Mouse (Mus musculus): ENCODE measurements at regions not wholly inside any gene's neighbourhood (a gene's known extent, or its start where the extent isn't known, plus 50 kb on each side); places are given as distances from the start of the nearest gene placed in this dataset.

GRCm38 (mm10) chr1:151080510-151080980 lies 87.3 kb upstream of the Hmcn1 start:
- Histone ChIP-seq H3K4me1 (ENCODE audit: control insufficient read depth, insufficient read depth, low read length) (peaks cover 15% of the 10 kb centered on the region), H3K27me3 (replicated peaks; ENCODE audit: control insufficient read depth, insufficient read depth, low read length) (no peaks in the 10 kb centered on the region), H3K4me3 (ENCODE audit: insufficient read depth, low read depth, low read length) (no peak overlapping the region), H3K36me3 (ENCODE audit: control insufficient read depth, insufficient read depth, low read length) (no peaks in the 10 kb centered on the region), H3K27ac (ENCODE audit: insufficient read depth, low read depth, low read length) (peak overlapping the region; percentile 74)
- no peak for TF ChIP-seq CTCF (conservative IDR thresholded peaks at IDR 0.05; ENCODE audit: insufficient read depth, insufficient read length, low read depth, low read length)
- no peak for TF ChIP-seq POLR2A (IDR thresholded peaks at IDR 0.05; ENCODE audit: low read depth, low read length)
- 21% methylated on average over 9 of the region's 9 CpGs for WGBS
- peak; percentile 77 for DNase-seq

DNA sequence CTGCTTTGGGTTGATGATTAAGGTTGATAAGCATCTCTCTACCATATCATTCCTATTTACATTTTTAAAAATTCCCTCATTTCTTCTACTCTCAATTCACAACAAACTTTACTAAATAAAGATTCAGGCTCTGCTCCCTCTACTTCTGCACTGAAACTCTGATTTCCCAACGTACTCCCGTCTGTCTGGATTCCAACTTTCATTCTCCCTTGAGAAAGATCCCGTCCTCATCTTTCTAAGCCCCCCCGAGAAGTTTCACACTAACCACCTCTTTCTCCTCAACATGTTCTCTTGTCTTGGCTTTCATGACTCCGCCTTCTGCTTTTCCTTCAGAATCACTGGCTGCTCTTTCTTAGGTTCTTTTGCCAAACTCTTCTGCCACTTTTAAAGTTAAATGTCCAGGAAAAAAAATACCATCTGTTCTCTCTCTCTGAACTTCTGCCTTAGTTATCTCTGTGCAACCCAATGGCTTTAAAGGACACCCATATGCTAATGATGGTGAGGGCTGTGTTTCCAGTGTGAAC lies 89.3 kb upstream of the Hmcn1 start:
- no peak for DNase-seq
- no peak for TF ChIP-seq POLR2A (IDR thresholded peaks at IDR 0.05; ENCODE audit: low read depth, low read length)
- no peak for TF ChIP-seq CTCF (conservative IDR thresholded peaks at IDR 0.05; ENCODE audit: insufficient read depth, insufficient read length, low read depth, low read length)
- Histone ChIP-seq H3K4me3 (ENCODE audit: insufficient read depth, low read depth, low read length) (no peak overlapping the region), H3K27me3 (replicated peaks; ENCODE audit: control insufficient read depth, insufficient read depth, low read length) (no peaks in the 10 kb centered on the region), H3K36me3 (ENCODE audit: control insufficient read depth, insufficient read depth, low read length) (no peaks in the 10 kb centered on the region), H3K27ac (ENCODE audit: insufficient read depth, low read depth, low read length) (no peak overlapping the region), H3K4me1 (ENCODE audit: control insufficient read depth, insufficient read depth, low read length) (peaks cover 18% of the 10 kb centered on the region)
- WGBS, result 90% methylated on average over 5 of the region's 5 CpGs

GRCm38 (mm10) chr1:151083806-151084205 lies 90.6 kb upstream of the Hmcn1 start:
- 76% methylated on average over 2 of the region's 2 CpGs for WGBS
- Histone ChIP-seq H3K27ac (ENCODE audit: insufficient read depth, low read depth, low read length) (no peak overlapping the region), H3K4me3 (ENCODE audit: insufficient read depth, low read depth, low read length) (no peak overlapping the region), H3K4me1 (ENCODE audit: control insufficient read depth, insufficient read depth, low read length) (peaks cover 18% of the 10 kb centered on the region), H3K27me3 (replicated peaks; ENCODE audit: control insufficient read depth, insufficient read depth, low read length) (no peaks in the 10 kb centered on the region), H3K36me3 (ENCODE audit: control insufficient read depth, insufficient read depth, low read length) (no peaks in the 10 kb centered on the region)
- no peak for TF ChIP-seq POLR2A (IDR thresholded peaks at IDR 0.05; ENCODE audit: low read depth, low read length)
- no peak for TF ChIP-seq CTCF (conservative IDR thresholded peaks at IDR 0.05; ENCODE audit: insufficient read depth, insufficient read length, low read depth, low read length)
- no peak for DNase-seq

- WGBS, result 72% methylated on average over 22 of the region's 22 CpGs
- peaks cover 6% of the 10 kb centered on the region; the same call in 1 of the 2 replicates for H3K4me1 ChIP-seq (ENCODE audit: control insufficient read depth, insufficient read depth, low read length)
- no peak overlapping the region for H3K27ac ChIP-seq (ENCODE audit: insufficient read depth, low read depth, low read length)
- no peaks in the 10 kb centered on the region for H3K27me3 ChIP-seq (replicated peaks; ENCODE audit: control insufficient read depth, insufficient read depth, low read length)
- no peak for TF ChIP-seq POLR2A (IDR thresholded peaks at IDR 0.05; ENCODE audit: low read depth, low read length)
- TF ChIP-seq CTCF (conservative IDR thresholded peaks at IDR 0.05; ENCODE audit: insufficient read depth, insufficient read length, low read depth, low read length), result no peak
- DNase-seq, result no peak
- H3K36me3 ChIP-seq (ENCODE audit: control insufficient read depth, insufficient read depth, low read length), result no peaks in the 10 kb centered on the region
- H3K4me3 ChIP-seq (ENCODE audit: insufficient read depth, low read depth, low read length), result no peak overlapping the region
These were observed 93.0 kb upstream of the Hmcn1 start for GRCm38 (mm10) chr1:151086111-151086859.

GRCm38 (mm10) chr1:151087151-151087660 lies 94.0 kb upstream of the Hmcn1 start:
- no peak overlapping the region for H3K27ac ChIP-seq (ENCODE audit: insufficient read depth, low read depth, low read length)
- H3K36me3 ChIP-seq (ENCODE audit: control insufficient read depth, insufficient read depth, low read length), result no peaks in the 10 kb centered on the region
- H3K4me3 ChIP-seq (ENCODE audit: insufficient read depth, low read depth, low read length), result no peak overlapping the region
- H3K4me1 ChIP-seq (ENCODE audit: control insufficient read depth, insufficient read depth, low read length), result peaks cover 8% of the 10 kb centered on the region; the same call in 1 of the 2 replicates
- TF ChIP-seq POLR2A (IDR thresholded peaks at IDR 0.05; ENCODE audit: low read depth, low read length) (no peak), CTCF (conservative IDR thresholded peaks at IDR 0.05; ENCODE audit: insufficient read depth, insufficient read length, low read depth, low read length) (no peak)
- DNase-seq, result no peak
- no peaks in the 10 kb centered on the region for H3K27me3 ChIP-seq (replicated peaks; ENCODE audit: control insufficient read depth, insufficient read depth, low read length)
- 77% methylated on average over 8 of the region's 8 CpGs for WGBS

DNA sequence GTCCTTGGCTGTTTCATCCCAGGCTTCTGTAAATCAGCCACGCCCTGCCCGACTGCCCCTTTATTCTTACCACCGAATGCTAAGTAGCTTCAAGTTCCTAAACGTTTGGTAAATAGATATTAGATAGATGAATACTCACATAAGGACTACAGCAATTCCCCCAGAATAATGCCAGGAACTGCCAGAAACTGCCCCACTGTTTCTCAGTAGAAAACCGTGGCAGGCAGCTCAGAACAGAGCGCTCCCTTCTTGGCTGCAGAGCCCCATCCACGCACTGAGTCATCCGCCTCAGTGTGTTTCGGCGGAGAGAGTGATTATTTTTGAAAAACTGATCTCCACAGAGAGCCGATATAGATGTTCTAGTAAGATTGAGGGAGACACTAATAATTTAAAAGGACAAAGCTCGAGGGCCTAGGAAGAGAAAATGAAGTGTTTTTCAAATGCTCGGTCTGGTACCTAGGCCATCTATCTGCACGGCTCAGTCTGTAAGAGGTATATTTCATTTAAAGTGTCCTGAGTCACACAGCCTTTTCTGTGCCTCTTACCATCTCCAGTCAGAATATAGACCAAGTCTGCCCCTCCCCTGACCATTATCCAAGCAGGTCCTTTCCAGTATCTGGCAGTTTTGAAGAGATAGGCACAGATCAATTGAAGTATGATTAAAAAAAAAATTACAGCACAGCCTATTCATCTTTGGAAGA lies 94.4 kb upstream of the Gm47985 start:
- TF ChIP-seq POLR2A (IDR thresholded peaks at IDR 0.05; ENCODE audit: low read depth, low read length), result no peak
- 93% methylated on average over 14 of the region's 14 CpGs for WGBS
- Histone ChIP-seq H3K4me3 (ENCODE audit: insufficient read depth, low read depth, low read length) (no peak overlapping the region), H3K27ac (ENCODE audit: insufficient read depth, low read depth, low read length) (no peak overlapping the region), H3K4me1 (ENCODE audit: control insufficient read depth, insufficient read depth, low read length) (peaks cover 10% of the 10 kb centered on the region; the same call in 1 of the 2 replicates), H3K27me3 (replicated peaks; ENCODE audit: control insufficient read depth, insufficient read depth, low read length) (no peaks in the 10 kb centered on the region), H3K36me3 (ENCODE audit: control insufficient read depth, insufficient read depth, low read length) (no peaks in the 10 kb centered on the region)
- no peak for DNase-seq

Data from kidney, adult 2 months (tissue).